Mouse (Mus musculus) lung, adult 2 months (tissue): ENCODE measurements at regions not wholly inside any gene's neighbourhood (a gene's known extent, or its start where the extent isn't known, plus 50 kb on each side); places are given as distances from the start of the nearest gene placed in this dataset.

Experiments used
- CTCF ChIP-seq: fragments of 200-500 bp; IDR thresholded peaks from 2 replicates; pipeline ENCODE4 v1.5.1; 2011; ENCODE audit warnings: mild to moderate bottlenecking, low read length, control low read depth; ENCODE audit not compliant: insufficient read depth
- POLR2A ChIP-seq: fragments of 200-500 bp; IDR thresholded peaks from 2 replicates; pipeline ENCODE4 v1.6.1; 2011; ENCODE audit warnings: low read depth, mild to moderate bottlenecking, control low read depth, low read length, borderline replicate concordance; ENCODE audit errors: extremely low read depth

- TF ChIP-seq CTCF (no peak), POLR2A (no peak)
These were observed 470.6 kb upstream of the Tbx3 start for GRCm38 (mm10) chr5:119199906-119200305.
